Mouse (Mus musculus) kidney, postnatal 25 days (tissue): ENCODE results near the gene Klhl20.

Experiments
- DNase-seq, 2 experiments: peaks; one replicate each; pipeline ENCODE4 v3.0.0; 2021; ENCODE audit warnings: mixed read lengths in 2 of 2

Klhl20 gene

GRCm38 (mm10) chr1:161070352-161071271, 60.7 kb downstream of the Klhl20 start, which contains the start of the genes Dars2 and Cenpl:
Gene Dars2, minus strand, starts transcription at chr1:161070658.
Gene Cenpl, plus strand, starts transcription at chr1:161070713.
- DNase-seq = peak; percentile 97

GRCm38 (mm10) chr1:161063351-161063750, 68.0 kb downstream of the Klhl20 start:
- no peak for DNase-seq

GRCm38 (mm10) chr1:161057164-161057563, 74.1 kb downstream of the Klhl20 start:
- no peak for DNase-seq

GRCm38 (mm10) chr1:161046972-161047371, 84.3 kb downstream of the Klhl20 start:
- DNase-seq = no peak

- no peak for DNase-seq
Measured at GRCm38 (mm10) chr1:161041261-161042020, 89.9 kb downstream of the Klhl20 start.

GRCm38 (mm10) chr1:161040855-161041254, 90.5 kb downstream of the Klhl20 start:
- DNase-seq = no peak

GRCm38 (mm10) chr1:161040426-161040770, 90.9 kb downstream of the Klhl20 start:
- DNase-seq = no peak

- DNase-seq = no peak
Measured at GRCm38 (mm10) chr1:161039741-161040425, 91.4 kb downstream of the Klhl20 start.

- no peak for DNase-seq
Measured at GRCm38 (mm10) chr1:161038968-161039721, 92.2 kb downstream of the Klhl20 start.
